Mouse (Mus musculus): ENCODE data around the gene Naa15. TPM values are rescaled to one million over a fixed set of nuclear protein-coding genes. Genes with fewer than 3 reads are reported as not detected.

The Naa15 gene
- total RNA-seq, 2 experiments from 2014 or later: 48.0 to 56.5 TPM

DNA sequence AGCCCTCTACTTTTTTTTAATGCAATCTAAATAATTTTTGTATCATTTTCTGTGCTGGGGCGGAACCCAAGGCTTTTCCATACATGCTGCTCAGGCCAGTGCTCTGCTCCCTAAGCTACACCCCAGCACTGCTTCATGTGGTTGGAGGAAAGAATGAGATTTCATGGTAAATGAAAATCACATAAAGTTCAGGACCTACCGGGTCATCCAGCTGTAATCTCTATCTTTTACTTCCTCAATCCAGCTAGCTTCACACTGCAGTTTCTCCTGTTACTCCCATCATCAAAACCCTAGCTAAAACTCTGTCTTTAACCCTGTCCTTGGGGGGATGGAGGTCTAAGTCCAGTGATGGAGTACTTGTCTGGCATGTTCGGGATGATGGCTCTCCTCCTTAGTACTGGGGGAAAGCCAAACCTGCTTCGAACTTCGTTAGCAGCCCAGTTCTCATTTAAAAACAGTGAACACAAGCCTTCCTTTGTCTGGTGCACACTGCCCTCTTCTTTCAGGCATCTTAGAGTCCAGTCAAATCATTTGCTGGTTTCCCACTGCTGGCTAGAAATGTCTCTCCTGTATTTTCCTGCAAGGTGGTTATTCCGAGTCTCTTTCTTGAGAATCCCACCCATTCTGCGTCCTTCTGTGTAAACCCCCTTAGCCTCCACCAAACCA, 75.3 kb downstream of the Naa15 start:
- DNase-seq (ENCODE audit: extremely low spot score in 1 of 2, low spot score in 2 of 2): no peak
- intact Hi-C loops (cut with DNase I): no loop called here

DNA sequence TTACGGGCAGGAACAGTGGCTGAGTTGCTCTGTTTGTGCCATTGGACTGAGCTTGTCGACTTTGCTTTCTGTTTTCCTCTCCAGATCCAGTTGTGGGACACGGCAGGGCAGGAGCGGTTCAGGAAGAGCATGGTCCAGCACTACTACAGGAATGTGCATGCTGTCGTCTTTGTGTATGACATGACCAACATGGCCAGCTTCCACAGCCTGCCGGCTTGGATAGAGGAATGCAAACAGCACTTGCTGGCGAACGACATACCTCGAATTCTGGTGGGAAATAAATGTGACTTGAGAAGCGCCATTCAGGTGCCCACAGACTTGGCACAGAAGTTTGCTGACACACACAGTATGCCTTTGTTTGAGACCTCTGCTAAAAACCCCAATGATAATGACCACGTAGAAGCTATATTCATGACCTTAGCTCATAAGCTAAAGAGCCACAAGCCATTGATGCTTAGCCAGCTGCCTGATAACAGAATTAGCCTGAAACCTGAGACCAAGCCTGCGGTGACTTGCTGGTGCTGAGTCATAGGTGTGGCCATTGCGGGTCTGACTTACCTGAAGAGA, 78.4 kb downstream of the Naa15 start:
- intact Hi-C loops (cut with DNase I): no loop called here

DNA sequence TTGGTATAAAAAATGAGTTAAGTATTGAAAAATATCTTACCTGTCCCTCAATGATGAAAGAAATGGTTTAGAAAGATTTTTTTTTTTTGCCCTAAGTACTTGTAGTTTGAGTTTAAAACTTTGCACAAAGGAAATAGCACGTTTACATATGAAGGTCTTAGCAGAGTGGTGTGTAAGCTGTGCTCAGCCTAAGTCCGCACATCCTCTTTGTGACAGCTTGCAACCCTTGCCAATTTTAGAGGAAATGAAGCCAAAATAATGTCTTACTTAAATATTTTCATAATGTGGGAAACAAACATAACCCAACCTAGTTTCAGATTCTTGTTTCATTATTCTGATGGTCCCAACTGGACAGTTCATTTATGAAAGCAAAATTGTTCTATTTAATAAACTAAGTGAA, 79.5 kb downstream of the Naa15 start:
- intact Hi-C loops (cut with DNase I): no loop called here
- DNase-seq (ENCODE audit: extremely low spot score in 1 of 2, low spot score in 2 of 2): no peak

More for the DNA sequence above, 78.4 kb downstream of the Naa15 start:
- DNase-seq (ENCODE audit: extremely low spot score in 1 of 2, low spot score in 2 of 2): no peak

DNA sequence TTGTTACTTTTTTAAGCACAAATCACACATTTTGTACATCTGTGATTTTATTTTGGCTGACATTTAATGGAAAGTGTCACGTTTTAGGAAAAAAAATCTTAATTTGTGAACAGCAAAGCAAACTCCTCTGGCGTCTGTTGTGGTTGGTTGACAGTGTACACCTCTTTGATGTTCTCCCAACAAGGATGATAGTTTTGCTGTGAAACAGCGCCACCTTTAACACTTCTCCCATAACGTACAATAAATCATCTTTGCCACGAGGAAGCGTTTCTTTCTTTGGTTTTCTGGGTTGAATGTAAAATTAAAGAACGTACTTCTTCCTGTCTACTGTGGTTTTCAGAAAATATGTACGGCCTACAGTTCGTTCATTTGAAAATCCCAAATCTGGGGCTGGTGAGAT, 80.7 kb downstream of the Naa15 start:
- intact Hi-C loops (cut with DNase I): no loop called here
- no peak for DNase-seq (ENCODE audit: extremely low spot score in 1 of 2, low spot score in 2 of 2)

DNA sequence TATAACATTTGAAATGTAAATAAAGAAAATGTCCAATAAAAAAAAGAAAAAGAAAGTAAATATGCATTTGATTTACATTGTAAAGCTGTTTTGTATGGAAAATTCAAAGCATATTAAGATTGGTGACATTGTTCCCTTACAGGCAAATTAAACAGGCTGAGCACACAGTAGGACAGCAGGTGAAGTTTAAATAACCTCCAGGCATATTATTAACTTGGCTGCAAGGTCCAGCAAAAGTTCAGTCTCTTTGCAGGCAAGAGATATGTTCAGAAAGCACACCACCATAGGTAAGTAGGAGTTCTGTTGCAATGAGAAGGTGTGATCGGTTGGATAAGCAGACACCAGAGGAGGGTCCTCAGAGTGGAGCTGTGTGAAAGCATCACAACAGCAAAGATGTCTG, 83.0 kb downstream of the Naa15 start:
- intact Hi-C loops (cut with DNase I): no loop called here
- DNase-seq (ENCODE audit: extremely low spot score in 1 of 2, low spot score in 2 of 2): no peak

DNA sequence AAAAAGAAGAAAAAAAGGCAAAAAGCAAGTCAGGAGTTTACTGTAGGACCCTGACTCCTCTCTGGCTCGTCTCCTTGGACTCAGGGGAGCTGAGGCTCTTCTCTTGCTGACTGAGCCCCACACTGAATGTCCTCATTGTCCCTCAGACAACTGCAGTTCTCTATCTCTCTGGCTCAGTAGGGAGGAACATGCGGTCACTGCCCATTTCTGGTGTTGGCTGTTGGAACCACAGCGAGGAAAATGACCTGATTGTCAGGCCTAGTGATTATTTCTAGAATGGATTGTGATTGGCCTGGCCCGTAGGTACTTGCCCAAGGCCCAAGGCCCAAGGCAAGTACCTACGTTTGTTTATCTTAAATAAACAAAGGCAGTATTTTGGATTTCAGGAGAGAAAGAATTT, 83.7 kb downstream of the Naa15 start:
- no peak for DNase-seq (ENCODE audit: extremely low spot score in 1 of 2, low spot score in 2 of 2)
- intact Hi-C loops (cut with DNase I): no loop called here

DNA sequence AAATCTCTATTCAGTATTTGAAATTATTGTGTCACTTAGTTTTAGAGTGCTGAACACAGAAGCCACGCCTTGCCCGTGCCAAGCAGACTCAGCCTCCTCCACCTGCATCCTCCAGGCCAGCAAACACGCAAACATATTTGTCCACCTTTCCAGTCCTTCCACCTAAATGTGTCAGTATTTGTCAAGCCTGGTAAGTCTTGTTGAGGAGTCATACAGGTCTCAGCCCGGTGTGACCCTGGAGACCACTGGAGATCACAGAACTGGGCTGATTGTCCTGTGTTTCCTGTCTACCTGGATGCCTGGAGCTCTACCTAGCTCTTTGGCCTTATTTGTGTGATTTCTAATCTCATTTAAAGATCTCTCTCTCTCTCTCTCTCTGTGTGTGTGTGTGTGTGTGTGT, 84.9 kb downstream of the Naa15 start:
- no peak for DNase-seq (ENCODE audit: extremely low spot score in 1 of 2, low spot score in 2 of 2)
- intact Hi-C loops (cut with DNase I): no loop called here

DNA sequence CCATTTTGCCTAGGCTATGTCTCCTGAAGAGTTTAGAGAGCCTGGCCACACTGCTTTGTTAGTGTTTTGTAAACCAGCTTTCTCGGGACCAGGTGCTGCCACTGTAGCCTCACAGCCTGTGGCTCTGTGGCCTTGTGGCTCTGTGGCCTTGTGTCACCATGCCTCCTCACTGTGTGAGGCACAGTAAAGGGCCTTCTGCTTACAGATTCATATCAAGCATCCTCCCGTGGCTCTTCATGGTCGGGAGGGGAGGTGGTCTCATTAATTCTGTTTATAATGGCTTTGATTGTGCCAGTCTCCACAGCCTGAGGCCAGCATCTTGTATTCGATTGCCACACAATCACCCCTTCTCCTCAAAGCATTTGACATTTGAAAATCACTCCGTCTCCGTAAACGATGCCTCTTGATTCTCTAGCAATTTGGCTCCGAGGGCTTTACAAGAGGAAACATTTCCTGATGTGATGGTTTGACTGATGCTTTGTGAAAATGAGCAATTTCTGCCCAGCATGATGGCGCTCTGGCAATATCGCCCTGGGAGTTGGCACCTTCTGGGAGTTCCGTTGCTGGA, 89.5 kb downstream of the Naa15 start:
- intact Hi-C loops (cut with DNase I): no loop called here
- DNase-seq (ENCODE audit: extremely low spot score in 1 of 2, low spot score in 2 of 2): no peak

DNA sequence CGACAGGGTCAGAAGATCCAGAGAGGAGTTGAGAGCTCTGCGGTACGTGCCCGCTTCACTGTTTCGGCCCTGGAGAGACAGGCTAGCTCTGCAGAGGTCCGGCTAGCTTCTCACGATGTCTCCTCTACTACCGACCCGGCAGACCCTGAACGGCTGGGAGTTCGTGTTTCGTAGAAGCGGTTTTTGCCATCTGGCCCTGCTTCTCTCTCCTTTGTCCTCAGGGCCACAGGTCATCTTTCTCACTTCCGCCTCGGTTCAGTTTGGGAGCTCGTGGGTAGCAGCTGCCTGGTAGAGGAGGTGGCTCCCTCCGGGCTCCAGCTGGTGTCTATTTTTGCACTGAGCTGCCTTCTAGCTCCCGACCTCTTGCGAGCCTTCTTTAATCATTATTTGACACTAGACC, 90.5 kb downstream of the Naa15 start:
- intact Hi-C loops (cut with DNase I): no loop called here
- DNase-seq (ENCODE audit: extremely low spot score in 1 of 2, low spot score in 2 of 2): no peak

DNA sequence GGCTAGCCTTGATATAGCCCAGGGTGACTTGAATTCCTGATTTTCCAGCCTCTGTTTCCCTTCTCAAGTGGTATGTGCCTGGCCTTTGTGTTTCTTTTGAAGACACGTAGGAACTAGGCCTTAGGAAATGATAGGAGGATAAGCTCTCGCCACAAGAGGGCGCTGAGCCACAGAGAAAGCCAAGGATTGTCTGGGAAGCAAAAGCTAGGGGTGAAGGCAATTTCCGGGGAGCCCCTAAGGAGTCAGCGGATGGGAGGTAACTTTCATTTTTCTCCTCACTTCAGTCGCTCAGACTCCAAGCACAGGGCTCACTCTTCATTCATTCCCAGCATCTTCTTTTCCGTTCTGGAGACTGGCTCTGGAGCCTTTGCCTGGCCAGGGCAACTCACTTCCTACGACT, 96.0 kb downstream of the Naa15 start:
- DNase-seq (ENCODE audit: extremely low spot score in 1 of 2, low spot score in 2 of 2): peak; percentile 63 to 78
- intact Hi-C loops (cut with DNase I): loop anchor here (5.0 to 10.0 kb wide), 2 partner anchors 51 to 134 kb away; partner anchors contain the start of gene Setd7

DNA sequence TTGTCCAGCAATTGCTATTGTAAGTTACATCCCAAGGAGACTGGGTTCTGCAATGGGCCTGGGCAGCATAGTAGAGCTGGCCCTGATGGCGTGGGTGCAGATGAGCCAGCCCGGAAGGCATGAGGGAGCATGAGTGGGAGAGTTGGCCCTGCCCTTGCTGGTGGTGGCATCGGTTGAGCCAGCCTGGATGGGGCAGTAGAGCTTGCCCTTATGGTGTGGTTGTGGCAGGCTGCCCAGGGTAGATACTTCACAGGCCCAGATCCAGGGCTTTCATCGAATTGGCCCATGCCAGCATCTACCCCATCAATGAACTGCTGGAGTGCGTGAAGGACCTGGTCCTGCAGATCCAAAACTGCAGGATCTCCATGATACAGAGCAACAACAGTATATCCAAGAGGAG, 97.0 kb downstream of the Naa15 start:
- DNase-seq (ENCODE audit: extremely low spot score in 1 of 2, low spot score in 2 of 2): no peak
- intact Hi-C loops (cut with DNase I): loop anchor here (5.0 to 10.0 kb wide), 2 partner anchors 50 to 133 kb away; partner anchors contain the start of gene Setd7

DNA sequence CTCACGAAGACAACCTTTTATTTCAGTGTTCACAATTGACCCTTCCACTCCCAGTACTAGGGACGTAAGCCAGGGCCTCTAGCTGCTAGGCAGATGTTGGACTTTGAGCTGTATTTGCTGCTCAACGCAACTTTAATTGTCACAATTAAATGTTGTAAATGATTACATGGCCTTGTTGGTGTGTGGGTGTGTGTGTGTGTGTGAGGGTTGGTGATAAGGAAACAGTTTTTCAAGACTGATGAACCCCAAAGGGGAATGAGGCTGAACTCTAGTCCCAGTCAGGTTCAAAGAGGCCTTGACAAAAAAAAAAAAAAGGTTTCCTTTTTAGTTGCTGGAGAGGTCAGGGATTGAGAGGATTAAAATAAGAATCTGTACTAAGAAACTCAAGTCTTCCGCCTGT, 102.5 kb downstream of the Naa15 start:
- no peak for DNase-seq (ENCODE audit: extremely low spot score in 1 of 2, low spot score in 2 of 2)
- intact Hi-C loops (cut with DNase I): loop anchor here (10.0 kb wide), 1 partner anchor 127 kb away; no protein-coding TSS in a partner anchor

DNA sequence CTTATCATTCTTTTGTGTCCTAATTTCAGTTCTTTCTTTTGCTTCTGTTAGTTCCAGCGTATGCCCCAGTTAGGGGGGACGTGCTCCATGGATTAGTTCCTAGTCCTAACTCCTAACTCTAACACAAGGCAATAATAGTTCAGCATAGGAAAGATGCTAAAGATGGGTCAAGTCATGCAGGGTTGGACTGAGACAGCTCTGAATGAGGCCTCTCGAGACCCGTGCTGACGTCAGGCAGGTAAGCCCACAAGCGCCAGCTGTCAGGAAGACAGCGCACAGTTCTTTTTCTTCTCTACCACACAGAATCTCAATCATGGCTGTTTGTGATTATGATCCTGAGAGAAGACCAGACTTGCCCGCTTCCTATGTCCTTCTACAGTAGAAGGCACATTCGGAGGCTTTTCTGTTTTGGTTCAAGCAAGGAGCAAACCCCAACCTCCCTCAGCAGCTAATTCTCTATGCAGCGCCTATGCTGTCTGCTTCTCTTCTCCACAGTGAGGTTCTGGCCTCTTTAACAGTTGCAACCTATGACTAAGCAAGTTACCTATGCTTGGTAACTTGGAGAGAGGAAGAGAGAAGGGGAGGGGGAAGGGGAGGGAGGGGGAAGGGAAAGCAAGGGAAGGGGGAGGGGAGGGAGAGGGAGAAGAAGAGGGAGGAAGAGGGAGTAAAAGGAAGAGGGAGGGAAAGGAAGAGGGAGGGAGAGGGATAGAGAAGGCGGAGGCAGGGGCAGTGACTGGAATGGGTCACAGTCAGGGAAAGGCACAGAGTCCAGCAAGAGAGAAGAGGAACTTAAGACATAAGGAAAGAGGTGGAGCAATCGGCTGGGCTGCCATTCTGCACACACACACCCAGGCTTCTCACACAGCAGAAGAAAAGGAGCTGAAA, 103.2 kb downstream of the Naa15 start:
- intact Hi-C loops (cut with DNase I): loop anchor here (10.0 kb wide), 1 partner anchor 127 kb away; no protein-coding TSS in a partner anchor
- DNase-seq (ENCODE audit: extremely low spot score in 1 of 2, low spot score in 2 of 2): no peak

DNA sequence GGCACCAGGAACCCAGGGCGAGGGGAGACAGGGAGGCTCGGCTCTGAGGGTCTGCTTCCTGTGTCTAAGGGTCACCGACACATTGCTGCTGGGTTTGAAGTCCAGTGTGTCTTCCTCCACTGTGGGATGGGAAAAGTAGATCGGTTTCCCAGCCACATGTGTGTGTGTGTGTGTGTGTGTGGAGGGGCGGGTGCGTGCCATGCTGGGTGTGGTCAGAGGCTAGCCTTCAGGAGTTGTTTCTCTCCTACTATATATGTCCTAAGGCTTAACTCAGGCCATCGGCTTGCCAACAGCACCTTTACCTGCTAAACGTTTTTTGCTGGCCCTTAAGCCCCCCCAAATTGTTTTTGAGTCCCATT, 103.8 kb downstream of the Naa15 start:
- intact Hi-C loops (cut with DNase I): loop anchor here (10.0 kb wide), 1 partner anchor 126 kb away; no protein-coding TSS in a partner anchor
- DNase-seq (ENCODE audit: extremely low spot score in 1 of 2, low spot score in 2 of 2): no peak

DNA sequence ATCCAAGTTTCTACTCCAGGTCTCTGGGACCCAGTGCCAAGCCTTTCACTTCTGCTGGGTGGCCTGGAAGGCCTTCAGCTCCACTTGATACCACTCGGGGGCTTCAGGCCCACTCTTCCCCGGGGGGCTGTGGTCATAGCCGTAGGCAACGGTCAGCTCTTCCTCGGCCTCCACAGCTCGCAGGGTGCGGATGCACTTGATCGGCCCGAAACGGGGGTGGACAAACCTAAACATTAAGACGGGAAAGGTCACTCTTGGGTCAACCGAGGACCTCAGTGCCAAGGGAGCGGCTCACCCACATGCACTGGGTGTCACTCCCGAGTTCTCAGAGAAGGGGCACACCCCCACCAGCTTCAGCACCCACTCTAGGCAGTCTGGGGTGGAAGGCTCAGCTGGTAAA, 106.3 kb downstream of the Naa15 start:
- intact Hi-C loops (cut with DNase I): no loop called here
- no peak for DNase-seq (ENCODE audit: extremely low spot score in 1 of 2, low spot score in 2 of 2)

DNA sequence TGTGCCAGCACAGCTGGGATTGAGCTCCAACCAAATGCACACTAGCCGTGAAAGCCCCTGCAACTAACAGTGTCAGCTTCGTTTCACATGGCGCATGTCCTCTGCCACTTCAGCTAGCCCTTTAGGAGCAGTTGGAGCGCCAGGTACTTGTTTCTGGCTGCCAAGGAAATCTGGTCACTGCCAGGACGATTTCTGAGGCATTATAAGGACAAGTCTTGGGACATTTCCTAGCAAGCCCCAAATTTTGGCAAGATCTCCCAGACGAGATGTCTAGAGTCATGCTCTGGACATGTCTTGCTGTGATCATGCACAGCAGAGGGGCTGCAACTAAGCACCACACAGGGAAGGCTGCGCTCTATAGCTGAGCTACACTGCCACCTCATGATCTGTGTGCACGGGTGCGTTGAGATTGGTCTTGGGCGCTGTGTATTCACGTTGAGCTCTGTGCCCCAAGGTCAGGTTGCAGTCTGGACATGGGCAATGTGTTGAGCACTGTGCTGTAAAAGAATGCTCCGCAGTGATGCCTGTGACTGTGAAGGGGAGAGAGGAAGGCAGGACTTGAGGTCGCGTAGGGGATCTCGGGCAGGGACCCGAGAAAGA, 110.3 kb downstream of the Naa15 start:
- intact Hi-C loops (cut with DNase I): no loop called here
- DNase-seq (ENCODE audit: extremely low spot score in 1 of 2, low spot score in 2 of 2): no peak

Data from left cerebral cortex, postnatal 10 days (tissue).